Mouse (Mus musculus): ENCODE measurements around the gene Nckap5l. TPM values are rescaled to one million over a fixed set of nuclear protein-coding genes. Genes with fewer than 3 reads are reported as not detected.

The Nckap5l gene
- polyA plus RNA-seq, 1 experiment = 13.8 TPM

DNA sequence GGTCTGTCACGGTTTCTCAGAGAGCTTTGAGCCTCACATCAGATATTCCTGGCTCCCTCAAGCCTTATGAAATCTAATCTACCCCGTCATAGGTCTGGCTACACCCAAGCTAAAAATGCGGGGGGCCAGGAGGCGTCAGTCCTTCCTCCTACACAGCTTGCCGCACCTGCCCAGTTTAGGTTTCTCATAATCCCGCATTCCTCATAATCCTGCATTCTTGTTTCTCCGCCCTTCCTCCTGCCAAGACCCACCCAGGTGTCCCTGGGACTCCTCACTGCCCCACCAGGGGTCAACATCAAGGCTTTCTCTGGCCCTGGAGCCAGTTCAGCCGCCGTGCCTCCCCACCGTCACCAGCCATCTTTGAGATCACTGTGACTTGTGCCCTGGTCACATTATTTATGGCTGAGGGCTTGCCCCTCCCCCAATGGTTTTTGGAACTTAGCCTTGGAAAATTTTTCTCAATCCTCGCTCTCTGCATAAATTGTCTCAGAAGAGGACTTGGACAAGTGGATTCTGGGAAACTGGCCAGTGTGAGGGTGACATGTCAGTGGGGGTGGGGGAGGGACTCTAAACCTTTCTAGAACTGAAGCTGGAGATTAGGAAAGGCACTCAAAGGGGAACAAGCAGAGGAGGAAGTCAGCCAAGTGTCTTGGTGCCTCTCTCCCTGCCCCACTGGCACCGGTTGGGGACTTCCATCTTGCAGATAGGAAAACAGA lies 40.1 kb upstream of the Nckap5l start:
- peaks cover 6% of the 10 kb centered on the region; the same call in 1 of the 2 replicates for H3K9me3 ChIP-seq
- H3K4me3 ChIP-seq (replicated peaks) = no peak overlapping the region

DNA sequence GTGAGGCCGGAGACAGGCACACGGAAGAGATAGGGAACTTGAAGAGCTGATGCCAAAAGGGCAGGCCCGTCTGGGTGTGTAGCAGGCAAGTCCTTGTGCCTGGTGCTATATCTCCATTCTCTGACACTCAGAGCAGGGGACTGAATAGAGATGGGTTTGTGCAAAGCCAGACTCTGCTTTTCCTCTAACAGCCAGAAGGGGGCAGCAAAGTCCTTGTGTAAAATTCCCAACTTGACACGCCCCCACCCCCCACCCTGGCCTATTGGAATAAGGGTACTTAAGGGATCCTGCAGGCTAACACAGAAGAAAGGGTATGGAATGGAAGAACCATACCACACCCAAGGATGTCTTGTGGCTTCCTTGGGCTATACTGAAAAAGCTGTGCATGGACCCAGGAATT lies 39.5 kb upstream of the Nckap5l start:
- no peaks in the 10 kb centered on the region for H3K36me3 ChIP-seq (replicated peaks; ENCODE audit: low read length)
- no peak overlapping the region for H3K4me3 ChIP-seq (replicated peaks)
- TF ChIP-seq GATA1 (IDR thresholded peaks at IDR 0.05; ENCODE audit: borderline replicate concordance, low read length) = no peak
- H3K4me1 ChIP-seq = peaks cover 23% of the 10 kb centered on the region
- peaks cover 6% of the 10 kb centered on the region; the same call in 1 of the 2 replicates for H3K9me3 ChIP-seq
- peaks cover 79% of the 10 kb centered on the region for H3K27me3 ChIP-seq (replicated peaks)

More for the DNA sequence above, 40.1 kb upstream of the Nckap5l start:
- H3K36me3 ChIP-seq (replicated peaks; ENCODE audit: low read length) = no peaks in the 10 kb centered on the region
- TF ChIP-seq FLI1 (IDR thresholded peaks at IDR 0.05; ENCODE audit: low read length) = no peak
- no peak for TF ChIP-seq GATA1 (IDR thresholded peaks at IDR 0.05; ENCODE audit: borderline replicate concordance, low read length)
- H3K4me1 ChIP-seq = peaks cover 19% of the 10 kb centered on the region
- peaks cover 80% of the 10 kb centered on the region for H3K27me3 ChIP-seq (replicated peaks)

DNA sequence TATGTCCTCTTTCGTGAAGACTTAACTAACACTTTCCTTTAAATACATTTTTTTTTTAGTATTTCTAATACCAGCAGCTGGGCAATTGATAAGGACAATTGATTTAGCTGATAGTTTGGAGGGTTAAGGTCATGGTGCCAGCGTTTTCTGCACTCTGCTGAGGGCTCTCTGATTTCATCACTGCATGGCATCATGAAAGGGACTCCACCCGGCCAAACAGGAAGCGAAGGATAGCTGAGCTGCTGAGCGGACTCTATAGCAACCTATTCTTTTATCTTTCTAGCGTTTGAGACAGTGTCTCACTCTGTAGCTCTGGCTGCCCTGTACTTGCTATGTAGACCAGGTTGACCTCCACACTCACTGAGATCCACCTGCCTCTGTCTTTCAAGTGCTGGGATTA lies 27.2 kb upstream of the Nckap5l start:
- Histone ChIP-seq H3K4me3 (replicated peaks) (no peak overlapping the region), H3K36me3 (replicated peaks; ENCODE audit: low read length) (no peaks in the 10 kb centered on the region), H3K4me1 (no peaks in the 10 kb centered on the region), H3K27me3 (replicated peaks) (peaks cover 28% of the 10 kb centered on the region), H3K9me3 (no peaks in the 10 kb centered on the region)
- TF ChIP-seq GATA1 (IDR thresholded peaks at IDR 0.05; ENCODE audit: borderline replicate concordance, low read length) (no peak), FLI1 (IDR thresholded peaks at IDR 0.05; ENCODE audit: low read length) (no peak)

DNA sequence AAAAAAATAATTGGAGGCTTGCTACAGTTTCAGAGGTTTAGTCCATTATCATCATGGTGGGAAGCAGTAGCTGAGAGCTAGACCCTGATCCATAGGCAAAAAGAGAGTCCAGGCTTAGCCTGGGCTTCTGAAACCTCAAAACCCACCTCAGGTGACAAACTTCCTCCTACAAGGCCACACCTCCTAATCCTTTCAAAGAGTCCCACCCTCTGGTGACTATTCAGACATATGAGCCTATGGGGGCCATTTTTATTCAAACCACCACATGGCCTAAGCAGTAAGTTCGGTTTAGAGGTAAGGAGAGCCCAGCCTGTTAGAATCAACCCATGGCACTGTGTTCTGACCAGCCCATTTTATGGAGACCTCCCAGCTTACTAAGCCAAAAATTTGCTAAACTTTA lies 18.3 kb upstream of the Nckap5l start:
- Histone ChIP-seq H3K4me3 (replicated peaks) (no peak overlapping the region), H3K4me1 (peaks cover 32% of the 10 kb centered on the region), H3K36me3 (replicated peaks; ENCODE audit: low read length) (no peaks in the 10 kb centered on the region), H3K9me3 (no peaks in the 10 kb centered on the region), H3K27me3 (replicated peaks) (peaks cover 12% of the 10 kb centered on the region)
- TF ChIP-seq GATA1 (IDR thresholded peaks at IDR 0.05; ENCODE audit: borderline replicate concordance, low read length) (no peak), FLI1 (IDR thresholded peaks at IDR 0.05; ENCODE audit: low read length) (no peak)

DNA sequence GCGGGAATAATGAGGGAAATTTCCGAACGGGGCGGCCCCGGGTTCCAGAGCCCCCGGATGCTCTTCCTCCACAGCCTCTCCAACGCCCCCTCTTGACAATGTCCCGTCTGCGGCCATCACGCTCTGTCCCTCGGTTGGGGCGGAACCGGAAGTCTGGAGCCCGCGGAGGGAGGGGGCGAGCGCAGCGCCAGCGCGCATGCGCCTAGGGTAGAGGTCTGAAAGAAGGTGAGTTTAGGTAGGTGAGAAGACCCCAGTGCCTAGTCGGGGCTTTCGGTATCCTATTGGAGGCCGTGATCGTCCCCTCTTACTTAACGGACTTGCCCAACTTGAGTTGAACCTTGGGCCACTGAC lies 17.0 kb upstream of the Nckap5l start, which contains the start of gene Bcdin3d:
TSS of gene Bcdin3d (minus strand) at position 155 of the 351 bp plus-strand sequence.
- TF ChIP-seq GATA1 (IDR thresholded peaks at IDR 0.05; ENCODE audit: borderline replicate concordance, low read length) (no peak), FLI1 (IDR thresholded peaks at IDR 0.05; ENCODE audit: low read length) (peak; percentile 28; the same call in 1 of the 2 replicates)
- no peaks in the 10 kb centered on the region for H3K9me3 ChIP-seq
- H3K27me3 ChIP-seq (replicated peaks) = peaks cover 10% of the 10 kb centered on the region
- H3K36me3 ChIP-seq (replicated peaks; ENCODE audit: low read length) = peaks cover 8% of the 10 kb centered on the region
- H3K4me3 ChIP-seq (replicated peaks) = peak within 1 kb of the TSS; percentile 94
- peaks cover 43% of the 10 kb centered on the region for H3K4me1 ChIP-seq

DNA sequence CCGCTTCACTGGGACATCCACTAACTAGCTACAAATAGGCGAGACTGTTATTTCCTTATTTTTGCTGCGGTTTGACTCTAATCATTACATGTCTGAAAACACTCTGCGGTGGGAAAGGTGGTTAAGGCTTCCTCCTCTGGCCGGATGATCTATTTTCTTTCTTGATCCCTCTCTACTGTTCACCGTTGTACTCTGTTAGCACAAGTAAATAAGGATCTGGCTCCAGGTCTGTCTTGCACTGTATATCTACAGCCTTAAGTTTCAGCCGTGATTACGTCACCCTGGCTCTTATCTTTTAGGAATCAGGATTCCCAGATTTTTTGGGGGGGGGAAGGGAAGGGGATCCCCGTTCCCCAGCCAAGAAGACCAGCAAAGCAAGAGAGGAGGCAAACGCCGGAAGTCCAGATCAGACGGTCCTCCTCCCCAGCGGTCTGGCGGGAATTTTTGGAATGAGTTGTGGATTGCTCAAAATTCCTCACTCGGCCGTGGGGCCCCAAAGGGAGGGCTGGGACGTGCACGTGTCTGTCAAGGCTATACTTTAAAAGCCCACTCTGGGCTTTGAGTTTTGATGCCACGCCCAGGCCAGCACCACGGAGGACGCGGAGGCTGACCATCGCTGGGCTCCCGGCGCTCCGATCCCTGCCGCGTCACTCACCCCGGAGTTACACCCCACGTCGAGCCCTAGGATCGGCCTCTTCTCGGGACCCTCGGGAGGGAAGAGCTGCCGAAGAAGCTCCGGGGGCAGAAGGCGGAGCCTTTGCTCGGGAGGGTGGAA lies 16.4 kb upstream of the Nckap5l start:
- Histone ChIP-seq H3K9me3 (no peaks in the 10 kb centered on the region), H3K4me3 (replicated peaks) (peak overlapping the region; percentile 94), H3K4me1 (peaks cover 43% of the 10 kb centered on the region), H3K36me3 (replicated peaks; ENCODE audit: low read length) (peaks cover 8% of the 10 kb centered on the region), H3K27me3 (replicated peaks) (peaks cover 7% of the 10 kb centered on the region)
- TF ChIP-seq FLI1 (IDR thresholded peaks at IDR 0.05; ENCODE audit: low read length) (no peak), GATA1 (IDR thresholded peaks at IDR 0.05; ENCODE audit: borderline replicate concordance, low read length) (no peak)

DNA sequence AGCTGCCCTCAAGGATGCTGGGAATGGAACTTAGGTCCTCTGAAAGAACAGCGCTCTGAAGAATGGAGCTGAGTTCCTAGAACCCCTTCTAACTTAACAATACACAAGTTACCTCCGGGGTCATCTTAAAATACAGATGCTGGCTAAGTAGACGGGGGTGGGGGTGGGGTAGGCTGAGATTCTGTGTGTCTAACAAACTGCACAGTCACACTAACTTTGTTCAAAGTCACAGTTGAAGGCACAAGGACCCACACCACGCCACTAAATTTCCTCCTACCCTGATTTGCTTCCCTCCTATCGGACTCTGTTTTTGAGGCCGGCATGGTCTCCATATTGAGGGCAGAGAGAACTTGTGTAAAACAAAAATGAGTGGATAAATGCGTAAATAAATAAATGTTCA lies 15.4 kb upstream of the Nckap5l start:
- Histone ChIP-seq H3K36me3 (replicated peaks; ENCODE audit: low read length) (peaks cover 8% of the 10 kb centered on the region), H3K9me3 (no peaks in the 10 kb centered on the region), H3K27me3 (replicated peaks) (peaks cover 5% of the 10 kb centered on the region), H3K4me3 (replicated peaks) (no peak overlapping the region), H3K4me1 (peaks cover 43% of the 10 kb centered on the region)
- TF ChIP-seq GATA1 (IDR thresholded peaks at IDR 0.05; ENCODE audit: borderline replicate concordance, low read length) = no peak
- TF ChIP-seq FLI1 (IDR thresholded peaks at IDR 0.05; ENCODE audit: low read length) = no peak

DNA sequence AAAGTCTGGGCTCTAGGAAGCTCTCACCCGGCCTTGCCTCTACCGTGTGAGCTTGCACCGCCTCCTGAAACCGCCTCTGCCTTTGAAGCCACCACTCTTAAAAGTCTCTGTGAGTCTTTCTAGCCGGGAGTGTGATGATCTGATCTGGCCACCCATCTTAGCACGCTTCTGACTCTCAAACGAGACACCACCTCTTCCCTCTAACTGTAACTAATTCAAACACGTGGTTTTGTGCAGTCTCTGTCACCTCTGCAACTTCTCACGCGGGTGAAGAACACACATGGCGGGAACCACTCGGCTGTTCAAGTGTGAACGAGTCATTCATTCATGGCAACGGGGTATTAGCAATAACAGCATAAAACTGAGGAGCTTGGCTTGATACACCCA lies 14.1 kb upstream of the Nckap5l start:
- no peak for TF ChIP-seq FLI1 (IDR thresholded peaks at IDR 0.05; ENCODE audit: low read length)
- TF ChIP-seq GATA1 (IDR thresholded peaks at IDR 0.05; ENCODE audit: borderline replicate concordance, low read length) = no peak
- peaks cover 44% of the 10 kb centered on the region for H3K4me1 ChIP-seq
- no peaks in the 10 kb centered on the region for H3K27me3 ChIP-seq (replicated peaks)
- no peak overlapping the region for H3K4me3 ChIP-seq (replicated peaks)
- H3K36me3 ChIP-seq (replicated peaks; ENCODE audit: low read length) = peaks cover 8% of the 10 kb centered on the region
- H3K9me3 ChIP-seq = no peaks in the 10 kb centered on the region

DNA sequence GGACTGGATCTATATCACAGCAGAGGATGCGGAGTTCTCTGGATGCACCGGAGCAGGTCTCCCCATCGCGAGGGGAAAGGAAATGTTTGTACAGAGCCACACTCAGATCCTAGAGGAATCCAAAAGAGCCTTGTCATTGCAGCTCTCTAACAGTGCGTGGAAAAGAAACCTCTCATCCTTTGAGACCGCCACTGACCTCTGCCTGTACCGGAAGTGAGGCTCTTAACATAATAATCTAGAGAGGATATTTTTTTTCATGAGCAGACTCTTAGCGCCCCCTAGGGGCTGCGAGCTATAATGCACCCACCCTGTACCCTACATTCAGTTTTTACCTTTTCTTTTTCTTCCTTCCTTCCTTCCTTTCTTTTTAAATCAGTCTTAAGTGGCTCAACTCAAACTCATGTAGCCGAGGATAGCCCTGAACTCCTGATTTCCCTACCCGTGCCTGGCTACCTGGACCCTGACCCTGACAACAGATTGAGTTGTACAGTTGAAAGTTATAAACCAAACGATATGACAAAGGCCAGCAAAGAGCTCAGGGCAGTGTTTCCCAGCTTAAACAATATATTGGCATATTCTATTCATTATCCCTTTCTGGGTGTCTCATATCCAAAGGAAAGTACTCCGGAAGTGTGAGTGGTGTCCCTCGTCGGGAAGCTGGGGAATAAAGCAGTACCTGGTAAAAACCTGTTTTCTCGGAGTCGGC lies 13.6 kb upstream of the Nckap5l start:
- Histone ChIP-seq H3K4me3 (replicated peaks) (no peak overlapping the region), H3K27me3 (replicated peaks) (no peaks in the 10 kb centered on the region), H3K9me3 (no peaks in the 10 kb centered on the region), H3K4me1 (peaks cover 46% of the 10 kb centered on the region), H3K36me3 (replicated peaks; ENCODE audit: low read length) (peaks cover 8% of the 10 kb centered on the region)
- TF ChIP-seq FLI1 (IDR thresholded peaks at IDR 0.05; ENCODE audit: low read length) = no peak
